29 mouse cellular contexts compared by ENCODE assay signal in genomic region chr4:108691469-108691868, GRCm38 (mm10). TPM values are rescaled to one million over a fixed set of nuclear protein-coding genes. Genes with fewer than 3 reads are reported as not detected.
"Had no signal": no experiment of that assay in that cellular context is flagged by ENCODE, and none has a peak within 500 bp of the region (broad histone marks: within the 10 kb centered on the region; RNA-seq: fewer than 3 reads in every experiment).

No protein-coding gene starts in this region.

- H3K4me1 ChIP-seq: heart, embryonic 10.5 days; heart, embryonic 12.5 days; hindbrain, embryonic 10.5 days; hindbrain, embryonic 12.5 days; hindbrain, embryonic 15.5 days; intestine, embryonic 15.5 days; limb, embryonic 10.5 days; limb, embryonic 12.5 days; liver, embryonic 13.5 days; liver, embryonic 15.5 days had no signal

- H3K4me2 ChIP-seq: heart, embryonic 12.5 days; hindbrain, embryonic 12.5 days; hindbrain, embryonic 15.5 days; intestine, embryonic 15.5 days; limb, embryonic 12.5 days; liver, embryonic 11.5 days; liver, embryonic 13.5 days; liver, embryonic 15.5 days had no signal

- DNase-seq: gastrocnemius, postnatal 10 days; gastrocnemius, postnatal 25 days; heart, adult 18-20 months; heart, postnatal 10 days; heart, postnatal 4 days; kidney, adult 18-20 months; kidney, adult 8-10 months; kidney, postnatal 10 days; kidney, postnatal 25 days; kidney, postnatal 4 days; layer of hippocampus, postnatal 36 days; liver; liver, embryonic 13.5 days; liver, postnatal 0 days; lung, adult 2 months had no signal

- H3K27ac ChIP-seq: heart, embryonic 10.5 days; hindbrain, embryonic 10.5 days; hindbrain, embryonic 12.5 days; hindbrain, embryonic 15.5 days; hindbrain, postnatal 0 days; intestine, embryonic 15.5 days; layer of hippocampus, adult 2 months; limb, embryonic 10.5 days; limb, embryonic 12.5 days; liver, embryonic 13.5 days; liver, embryonic 15.5 days had no signal

- H3K27me3 ChIP-seq: heart, embryonic 12.5 days; hindbrain, embryonic 12.5 days; hindbrain, embryonic 15.5 days; intestine, embryonic 15.5 days; limb, embryonic 12.5 days; liver, embryonic 13.5 days; liver, embryonic 15.5 days had no signal

- H3K4me3 ChIP-seq: heart, embryonic 10.5 days; heart, embryonic 12.5 days; hindbrain, embryonic 10.5 days; hindbrain, embryonic 12.5 days; hindbrain, embryonic 15.5 days; intestine, embryonic 15.5 days; layer of hippocampus, adult 2 months; limb, embryonic 10.5 days; limb, embryonic 12.5 days; liver, embryonic 13.5 days; liver, embryonic 15.5 days had no signal

- H3K36me3 ChIP-seq: intestine, embryonic 15.5 days; liver, embryonic 13.5 days; liver, embryonic 15.5 days had no signal

- H3K9ac ChIP-seq: heart, embryonic 12.5 days; hindbrain, embryonic 12.5 days; hindbrain, embryonic 15.5 days; intestine, embryonic 15.5 days; limb, embryonic 12.5 days; liver, embryonic 13.5 days; liver, embryonic 15.5 days; liver, postnatal 0 days had no signal

- ATAC-seq: hindbrain, postnatal 0 days; intestine, embryonic 15.5 days; intestine, postnatal 0 days; liver, postnatal 0 days had no signal

- H3K9me3 ChIP-seq: heart, embryonic 10.5 days; heart, embryonic 12.5 days; hindbrain, embryonic 12.5 days; hindbrain, embryonic 15.5 days; intestine, embryonic 15.5 days; limb, embryonic 10.5 days; limb, embryonic 12.5 days; liver, embryonic 13.5 days; liver, embryonic 15.5 days had no signal

RNA-seq across cellular contexts. Expression of gene 3110021N24Rik, which starts 28.0 kb away (rescaled TPM):
- total RNA-seq: granulocyte monocyte progenitor cell, adult 5-6 weeks had no signal
